Mouse (Mus musculus) midbrain, embryonic 14.5 days (tissue): Measurements from ENCODE around the gene Ttyh1. TPM values are rescaled to one million over a fixed set of nuclear protein-coding genes. Genes with fewer than 3 reads are reported as not detected.
A peak's percentile ranks its signal among the peaks of the same experiment; 100 is the strongest.

ENCODE experiments used
- ATAC-seq: fragments of 200-750 bp; cut with Nextera tagmentation; 2 replicates; pipeline ENCODE4 v1.8.0; 2017; ENCODE audit warnings: moderate number of reproducible peaks, moderate library complexity; ENCODE audit not compliant: low FRiP score, low TSS enrichment
- DNase-seq: peaks from one replicate; pipeline ENCODE4 v3.0.0-alpha.2; 2015
- H3K27ac ChIP-seq: fragments of 300-500 bp; sonication (generic); replicated peaks from 2 replicates; pipeline ENCODE4 v1.5.1; 2014; ENCODE audit warnings: mild to moderate bottlenecking, low read depth, low read length, moderate library complexity
- H3K27me3 ChIP-seq: fragments of 300-500 bp; sonication (generic); 2 replicates; pipeline ENCODE4 v1.6.1; 2014; ENCODE audit warnings: low read length, control low read depth, mixed read lengths; ENCODE audit not compliant: control insufficient read depth, insufficient read depth
- H3K36me3 ChIP-seq: fragments of 300-500 bp; sonication (generic); 2 replicates; pipeline ENCODE4 v1.6.1; 2014; ENCODE audit warnings: low read length, control low read depth; ENCODE audit not compliant: control insufficient read depth, insufficient read depth
- H3K4me1 ChIP-seq: fragments of 300-500 bp; sonication (generic); 2 replicates; pipeline ENCODE4 v1.6.1; 2014; ENCODE audit warnings: mild to moderate bottlenecking, antibody characterized with exemption, low read length, control low read depth; ENCODE audit not compliant: control insufficient read depth, insufficient read depth
- H3K4me2 ChIP-seq: fragments of 300-500 bp; sonication (generic); 2 replicates; pipeline ENCODE4 v1.6.1; 2014; ENCODE audit warnings: mild to moderate bottlenecking, low read length, moderate library complexity
- H3K4me3 ChIP-seq: fragments of 300-500 bp; sonication (generic); replicated peaks from 2 replicates; pipeline ENCODE4 v1.5.1; 2014; ENCODE audit warnings: low read depth, low read length
- H3K9ac ChIP-seq: fragments of 300-500 bp; sonication (generic); replicated peaks from 2 replicates; pipeline ENCODE4 v1.6.1; 2014; ENCODE audit warnings: mild to moderate bottlenecking, low read length, moderate library complexity
- H3K9me3 ChIP-seq: fragments of 300-500 bp; sonication (generic); 2 replicates; pipeline ENCODE4 v1.6.1; 2016; ENCODE audit warnings: low read length, control low read depth, mixed read lengths; ENCODE audit not compliant: control insufficient read depth
- WGBS: fragments of 180-500 bp; shearing (Covaris S2); extraction: QIAGEN DNeasy Blood & Tissue Kit; methylation state at CpG from one replicate; pipeline ENCODE4 v1.1.7; 2014; 5-methylcytosine and 5-hydroxymethylcytosine counted together
- polyA plus RNA-seq: library from polyadenylated mRNA; unstranded; fragments of >200 nt; fragmentation: Nextera tagmentation; extraction: Ambion mirVana; gene quantifications from 2 replicates; pipeline ENCODE4 v1.2.1, GENCODE M21; 2014

Gene Ttyh1
- polyA plus RNA-seq, 1 experiment from 2014 or later = 112 TPM

GRCm38 (mm10) chr7:4117050-4117814 lies 2.0 kb upstream of the Ttyh1 start:
- peaks cover 24% of the 10 kb centered on the region for H3K4me1 ChIP-seq
- no peak for ATAC-seq
- H3K36me3 ChIP-seq = no peaks in the 10 kb centered on the region

GRCm38 (mm10) chr7:4119976-4120921 lies 1.0 kb downstream of the Ttyh1 start:
- peak overlapping the region; percentile 79 for H3K9ac ChIP-seq
- DNase-seq (peak; percentile 70), ATAC-seq (0 out of 2 replicates have a peak, but pooled peaks have one; percentile 1)
- no peaks in the 10 kb centered on the region for H3K27me3 ChIP-seq
- H3K4me2 ChIP-seq = peak overlapping the region; percentile 73
- peak overlapping the region; percentile 69 for H3K4me3 ChIP-seq
- H3K4me1 ChIP-seq = peaks cover 46% of the 10 kb centered on the region
- H3K36me3 ChIP-seq = 0 out of 2 replicates have a peak, but pooled peaks cover 2% of the 10 kb centered on the region
- H3K9me3 ChIP-seq = no peaks in the 10 kb centered on the region
- peak overlapping the region; percentile 77 for H3K27ac ChIP-seq
- 7% methylated on average over 18 of the region's 19 CpGs for WGBS

More at GRCm38 (mm10) chr7:4117050-4117814, 2.0 kb upstream of the Ttyh1 start:
- WGBS = 77% methylated on average over 8 of the region's 8 CpGs
- Histone ChIP-seq H3K9me3 (no peaks in the 10 kb centered on the region), H3K4me2 (no peak overlapping the region), H3K4me3 (no peak overlapping the region), H3K27ac (no peak overlapping the region), H3K27me3 (no peaks in the 10 kb centered on the region), H3K9ac (no peak overlapping the region)
- no peak for DNase-seq

- ATAC-seq (no peak), DNase-seq (no peak)
- WGBS = 40% methylated on average over 11 of the region's 11 CpGs
- H3K4me2 ChIP-seq = peak overlapping the region; percentile 73
- no peaks in the 10 kb centered on the region for H3K9me3 ChIP-seq
- no peaks in the 10 kb centered on the region for H3K27me3 ChIP-seq
- H3K9ac ChIP-seq = peak overlapping the region; percentile 36; the same call in 1 of the 2 replicates
- H3K36me3 ChIP-seq = peaks cover 9% of the 10 kb centered on the region; the same call in 1 of the 2 replicates
- peaks cover 49% of the 10 kb centered on the region for H3K4me1 ChIP-seq
- no peak overlapping the region for H3K4me3 ChIP-seq
- H3K27ac ChIP-seq = peak overlapping the region; percentile 77
Observed at GRCm38 (mm10) chr7:4122076-4122768, 3.0 kb downstream of the Ttyh1 start.

- no peak for ATAC-seq
- H3K36me3 ChIP-seq = peaks cover 13% of the 10 kb centered on the region; the same call in 1 of the 2 replicates
- peak overlapping the region; percentile 36; the same call in 1 of the 2 replicates for H3K9ac ChIP-seq
- 80% methylated on average over 10 of the region's 10 CpGs for WGBS
- no peak overlapping the region; the same call in 1 of the 2 replicates for H3K4me3 ChIP-seq
- H3K4me1 ChIP-seq = peaks cover 49% of the 10 kb centered on the region
- no peaks in the 10 kb centered on the region for H3K27me3 ChIP-seq
- no peak for DNase-seq
- H3K4me2 ChIP-seq = peak overlapping the region; percentile 73
- H3K9me3 ChIP-seq = no peaks in the 10 kb centered on the region
- peak overlapping the region; percentile 77 for H3K27ac ChIP-seq
Observed at GRCm38 (mm10) chr7:4122783-4123182, 3.6 kb downstream of the Ttyh1 start.

- H3K9me3 ChIP-seq = no peaks in the 10 kb centered on the region
- peak overlapping the region; percentile 4; the same call in 1 of the 2 replicates for H3K9ac ChIP-seq
- peak; percentile 82 for DNase-seq
- H3K36me3 ChIP-seq = peaks cover 21% of the 10 kb centered on the region; the same call in 1 of the 2 replicates
- H3K27me3 ChIP-seq = no peaks in the 10 kb centered on the region
- H3K27ac ChIP-seq = peak overlapping the region; percentile 77
- peaks cover 47% of the 10 kb centered on the region for H3K4me1 ChIP-seq
- peak overlapping the region; percentile 73 for H3K4me2 ChIP-seq
- H3K4me3 ChIP-seq = no peak overlapping the region
- WGBS = 0% methylated on average over 1 of the region's 1 CpGs
- ATAC-seq = peak; percentile 74
Observed at GRCm38 (mm10) chr7:4123732-4124131, 4.5 kb downstream of the Ttyh1 start.

- peaks cover 26% of the 10 kb centered on the region; the same call in 1 of the 2 replicates for H3K36me3 ChIP-seq
- under 1% methylated on average over 10 of the region's 10 CpGs for WGBS
- H3K4me2 ChIP-seq = peak overlapping the region; percentile 73
- H3K4me1 ChIP-seq = peaks cover 42% of the 10 kb centered on the region
- peak overlapping the region; percentile 77 for H3K27ac ChIP-seq
- peak overlapping the region; percentile 20 for H3K4me3 ChIP-seq
- no peaks in the 10 kb centered on the region for H3K27me3 ChIP-seq
- peak; percentile 85 for ATAC-seq
- no peaks in the 10 kb centered on the region for H3K9me3 ChIP-seq
- DNase-seq = peak; percentile 96
- H3K9ac ChIP-seq = peak overlapping the region; percentile 40; the same call in 1 of the 2 replicates
Observed at GRCm38 (mm10) chr7:4124315-4124759, 5.1 kb downstream of the Ttyh1 start.

- no peak for DNase-seq
- Histone ChIP-seq H3K27ac (peak overlapping the region; percentile 77), H3K9me3 (no peaks in the 10 kb centered on the region), H3K9ac (peak overlapping the region; percentile 40; the same call in 1 of the 2 replicates), H3K4me3 (peak overlapping the region; percentile 20), H3K36me3 (peaks cover 26% of the 10 kb centered on the region; the same call in 1 of the 2 replicates), H3K4me2 (peak overlapping the region; percentile 73), H3K27me3 (no peaks in the 10 kb centered on the region), H3K4me1 (peaks cover 42% of the 10 kb centered on the region)
- WGBS = 2% methylated on average over 5 of the region's 5 CpGs
- ATAC-seq = peak; percentile 6
Observed at GRCm38 (mm10) chr7:4124856-4125255, 5.6 kb downstream of the Ttyh1 start.

- no peak for DNase-seq
- peaks cover 40% of the 10 kb centered on the region for H3K4me1 ChIP-seq
- H3K9ac ChIP-seq = peak overlapping the region; percentile 40; the same call in 1 of the 2 replicates
- H3K27me3 ChIP-seq = no peaks in the 10 kb centered on the region
- WGBS = 22% methylated on average over 9 of the region's 9 CpGs
- peak overlapping the region; percentile 73 for H3K4me2 ChIP-seq
- no peak overlapping the region for H3K4me3 ChIP-seq
- H3K36me3 ChIP-seq = peaks cover 26% of the 10 kb centered on the region; the same call in 1 of the 2 replicates
- peak overlapping the region; percentile 77 for H3K27ac ChIP-seq
- ATAC-seq = no peak
- H3K9me3 ChIP-seq = no peaks in the 10 kb centered on the region
Observed at GRCm38 (mm10) chr7:4125306-4125705, 6.1 kb downstream of the Ttyh1 start.
